Mouse (Mus musculus): ENCODE measurements around the gene Ank3. TPM values are rescaled to one million over a fixed set of nuclear protein-coding genes. Genes with fewer than 3 reads are reported as not detected.
"Not testable (repeated sequence)": the region's sequence is repeated elsewhere in the genome, so short reads cannot be mapped to it uniquely, and the experiment has no call there.

Gene Ank3
- polyA plus RNA-seq, 1 experiment: 9.3 TPM

GRCm38 (mm10) chr10:69907795-69908764 is 509.5 kb downstream of the Ank3 start:
- 67% methylated on average over 12 of the region's 12 CpGs for WGBS
- Histone ChIP-seq H3K36me3 (ENCODE audit: control insufficient read depth, insufficient read depth, low read length) (no peaks in the 10 kb centered on the region), H3K27me3 (ENCODE audit: control insufficient read depth, insufficient read depth, low read length) (no peaks in the 10 kb centered on the region), H3K27ac (ENCODE audit: insufficient read depth, low read depth, low read length) (no peak overlapping the region), H3K4me3 (ENCODE audit: low read depth, low read length) (no peak overlapping the region), H3K4me1 (ENCODE audit: control insufficient read depth, insufficient read depth, insufficient read length, low read length) (peaks cover 15% of the 10 kb centered on the region; the same call in 1 of the 2 replicates)
- TF ChIP-seq CTCF (IDR thresholded peaks at IDR 0.05; ENCODE audit: extremely low read depth, insufficient read length, insufficient replicate concordance, low read depth, low read length) (no peak), POLR2A (IDR thresholded peaks at IDR 0.05; ENCODE audit: low read depth, low read length) (no peak)

DNA sequence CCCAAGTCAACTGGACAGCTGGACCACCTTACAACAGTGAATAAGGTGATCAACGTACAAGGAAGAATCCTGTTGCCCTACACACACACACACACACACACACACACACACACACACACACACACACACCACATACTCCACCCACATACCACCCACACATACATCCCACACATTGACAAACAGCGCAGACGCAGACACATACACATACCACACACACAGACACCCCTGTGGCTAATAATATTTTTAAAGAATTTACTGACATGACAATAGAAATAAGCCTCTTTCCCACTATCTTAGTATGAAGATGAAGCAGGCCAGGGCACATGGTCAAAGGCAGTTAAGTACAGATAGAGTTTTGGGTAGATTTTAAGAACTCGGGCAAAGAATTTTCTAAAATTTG is 511.3 kb downstream of the Ank3 start:
- H3K27me3 ChIP-seq (ENCODE audit: control insufficient read depth, insufficient read depth, low read length): no peaks in the 10 kb centered on the region
- H3K4me1 ChIP-seq (ENCODE audit: control insufficient read depth, insufficient read depth, insufficient read length, low read length): peaks cover 15% of the 10 kb centered on the region; the same call in 1 of the 2 replicates
- H3K27ac ChIP-seq (ENCODE audit: insufficient read depth, low read depth, low read length): 0 out of 2 replicates have a peak overlapping the region, but pooled peaks have one; percentile 55
- TF ChIP-seq CTCF (IDR thresholded peaks at IDR 0.05; ENCODE audit: extremely low read depth, insufficient read length, insufficient replicate concordance, low read depth, low read length) (no peak), POLR2A (IDR thresholded peaks at IDR 0.05; ENCODE audit: low read depth, low read length) (no peak)
- 81% methylated on average over 4 of the region's 4 CpGs for WGBS
- H3K36me3 ChIP-seq (ENCODE audit: control insufficient read depth, insufficient read depth, low read length): no peaks in the 10 kb centered on the region
- no peak overlapping the region for H3K4me3 ChIP-seq (ENCODE audit: low read depth, low read length)

DNA sequence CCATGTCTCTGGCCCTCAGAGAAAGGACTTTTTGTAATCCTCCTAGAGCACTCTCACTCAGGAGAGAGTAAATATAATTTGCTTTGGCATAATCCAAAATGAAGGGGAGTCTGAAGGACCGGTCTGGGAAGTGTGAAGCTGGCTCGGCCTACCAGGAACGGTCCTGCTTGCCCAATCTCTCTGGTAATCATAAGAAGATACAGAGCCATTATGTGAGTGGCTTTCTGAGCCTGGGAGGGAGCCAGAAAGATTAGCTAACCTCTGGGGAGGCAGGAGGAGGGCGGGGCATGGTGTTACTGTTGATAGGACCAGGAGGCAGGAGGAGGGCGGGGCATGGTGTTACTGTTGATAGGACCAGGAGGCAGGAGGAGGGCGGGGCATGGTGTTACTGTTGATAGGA is 511.7 kb downstream of the Ank3 start:
- H3K36me3 ChIP-seq (ENCODE audit: control insufficient read depth, insufficient read depth, low read length); H3K4me3 ChIP-seq (ENCODE audit: low read depth, low read length); H3K27me3 ChIP-seq (ENCODE audit: control insufficient read depth, insufficient read depth, low read length): not testable (repeated sequence)
- Histone ChIP-seq H3K4me1 (ENCODE audit: control insufficient read depth, insufficient read depth, insufficient read length, low read length) (peaks cover 15% of the 10 kb centered on the region; the same call in 1 of the 2 replicates), H3K27ac (ENCODE audit: insufficient read depth, low read depth, low read length) (0 out of 2 replicates have a peak overlapping the region, but pooled peaks have one; percentile 55)
- WGBS: 8% methylated on average over 5 of the region's 6 CpGs

GRCm38 (mm10) chr10:69910726-69911125 is 512.2 kb downstream of the Ank3 start:
- H3K27me3 ChIP-seq (ENCODE audit: control insufficient read depth, insufficient read depth, low read length); H3K36me3 ChIP-seq (ENCODE audit: control insufficient read depth, insufficient read depth, low read length); H3K27ac ChIP-seq (ENCODE audit: insufficient read depth, low read depth, low read length); H3K4me3 ChIP-seq (ENCODE audit: low read depth, low read length): not testable (repeated sequence)
- 21% methylated on average over 6 of the region's 7 CpGs for WGBS
- peaks cover 15% of the 10 kb centered on the region; the same call in 1 of the 2 replicates for H3K4me1 ChIP-seq (ENCODE audit: control insufficient read depth, insufficient read depth, insufficient read length, low read length)

- H3K27ac ChIP-seq (ENCODE audit: insufficient read depth, low read depth, low read length): no peak overlapping the region
- H3K36me3 ChIP-seq (ENCODE audit: control insufficient read depth, insufficient read depth, low read length): no peaks in the 10 kb centered on the region
- TF ChIP-seq CTCF (IDR thresholded peaks at IDR 0.05; ENCODE audit: extremely low read depth, insufficient read length, insufficient replicate concordance, low read depth, low read length) (no peak), POLR2A (IDR thresholded peaks at IDR 0.05; ENCODE audit: low read depth, low read length) (no peak)
- H3K4me1 ChIP-seq (ENCODE audit: control insufficient read depth, insufficient read depth, insufficient read length, low read length): peaks cover 14% of the 10 kb centered on the region
- no peaks in the 10 kb centered on the region for H3K27me3 ChIP-seq (ENCODE audit: control insufficient read depth, insufficient read depth, low read length)
- 95% methylated on average over 3 of the region's 3 CpGs for WGBS
- no peak overlapping the region for H3K4me3 ChIP-seq (ENCODE audit: low read depth, low read length)
Measured at GRCm38 (mm10) chr10:69915566-69915965, 517.0 kb downstream of the Ank3 start.

DNA sequence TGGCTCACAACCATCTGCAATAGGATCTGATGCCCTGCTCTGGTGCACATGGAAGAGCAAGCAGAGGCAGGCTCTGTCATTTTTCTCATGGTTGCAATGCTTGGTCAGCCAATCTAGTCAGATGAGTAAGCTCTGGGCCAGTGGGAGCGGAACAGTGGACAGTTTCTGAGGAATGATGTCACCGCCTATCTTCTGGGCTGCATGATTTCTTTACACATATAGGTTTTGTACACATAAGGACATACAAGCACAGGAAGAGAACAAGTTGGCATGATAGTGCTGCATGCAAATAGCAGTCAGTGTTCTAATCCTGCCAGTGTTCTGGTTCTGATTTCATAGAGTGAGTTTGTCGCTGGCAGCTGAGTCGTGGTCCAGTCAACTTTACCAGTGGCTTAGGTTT is 517.6 kb downstream of the Ank3 start:
- Histone ChIP-seq H3K27me3 (ENCODE audit: control insufficient read depth, insufficient read depth, low read length) (no peaks in the 10 kb centered on the region), H3K4me1 (ENCODE audit: control insufficient read depth, insufficient read depth, insufficient read length, low read length) (peaks cover 14% of the 10 kb centered on the region), H3K4me3 (ENCODE audit: low read depth, low read length) (no peak overlapping the region), H3K36me3 (ENCODE audit: control insufficient read depth, insufficient read depth, low read length) (no peaks in the 10 kb centered on the region), H3K27ac (ENCODE audit: insufficient read depth, low read depth, low read length) (peak overlapping the region; percentile 40; the same call in 1 of the 2 replicates)
- WGBS: 66% methylated on average over 4 of the region's 4 CpGs
- no peak for TF ChIP-seq CTCF (IDR thresholded peaks at IDR 0.05; ENCODE audit: extremely low read depth, insufficient read length, insufficient replicate concordance, low read depth, low read length)
- TF ChIP-seq POLR2A (IDR thresholded peaks at IDR 0.05; ENCODE audit: low read depth, low read length): no peak

GRCm38 (mm10) chr10:69916689-69917435 is 518.3 kb downstream of the Ank3 start:
- H3K27ac ChIP-seq (ENCODE audit: insufficient read depth, low read depth, low read length): peak overlapping the region; percentile 89
- WGBS: 18% methylated on average over 10 of the region's 10 CpGs
- no peak overlapping the region for H3K4me3 ChIP-seq (ENCODE audit: low read depth, low read length)
- peaks cover 16% of the 10 kb centered on the region for H3K4me1 ChIP-seq (ENCODE audit: control insufficient read depth, insufficient read depth, insufficient read length, low read length)
- TF ChIP-seq POLR2A (IDR thresholded peaks at IDR 0.05; ENCODE audit: low read depth, low read length) (no peak), CTCF (IDR thresholded peaks at IDR 0.05; ENCODE audit: extremely low read depth, insufficient read length, insufficient replicate concordance, low read depth, low read length) (no peak)
- H3K27me3 ChIP-seq (ENCODE audit: control insufficient read depth, insufficient read depth, low read length): no peaks in the 10 kb centered on the region
- no peaks in the 10 kb centered on the region for H3K36me3 ChIP-seq (ENCODE audit: control insufficient read depth, insufficient read depth, low read length)
